Mouse (Mus musculus) neural tube, embryonic 15.5 days (tissue): ENCODE data around the gene Psma7. TPM values are rescaled to one million over a fixed set of nuclear protein-coding genes. Genes with fewer than 3 reads are reported as not detected.

Experiments used
- ATAC-seq: fragments of 200-750 bp; cut with Nextera tagmentation; 2 replicates; pipeline ENCODE4 v1.8.0; 2017; ENCODE audit warnings: mild to moderate bottlenecking, moderate TSS enrichment, moderate library complexity; ENCODE audit not compliant: low FRiP score
- H3K27ac ChIP-seq: fragments of 300-500 bp; sonication (generic); replicated peaks from 2 replicates; pipeline ENCODE4 v1.5.1; 2015; ENCODE audit warnings: mild to moderate bottlenecking, inconsistent platforms
- H3K27me3 ChIP-seq: fragments of 300-500 bp; sonication (generic); replicated peaks from 2 replicates; pipeline ENCODE4 v1.6.1; 2015; ENCODE audit warnings: inconsistent platforms
- H3K36me3 ChIP-seq: fragments of 300-500 bp; sonication (generic); 2 replicates; pipeline ENCODE4 v1.6.1; 2015; ENCODE audit warnings: inconsistent platforms
- H3K4me1 ChIP-seq: fragments of 300-500 bp; sonication (generic); 2 replicates; pipeline ENCODE4 v1.6.1; 2015; ENCODE audit warnings: inconsistent platforms
- H3K4me2 ChIP-seq: fragments of 300-500 bp; sonication (generic); 2 replicates; pipeline ENCODE4 v1.6.1; 2015; ENCODE audit warnings: inconsistent platforms, mild to moderate bottlenecking, moderate library complexity
- H3K4me3 ChIP-seq: fragments of 300-500 bp; sonication (generic); replicated peaks from 2 replicates; pipeline ENCODE4 v1.5.1; 2015; ENCODE audit warnings: mild to moderate bottlenecking, inconsistent platforms
- H3K9ac ChIP-seq: fragments of 300-500 bp; sonication (generic); replicated peaks from 2 replicates; pipeline ENCODE4 v1.6.1; 2015; ENCODE audit warnings: mild to moderate bottlenecking, inconsistent platforms
- H3K9me3 ChIP-seq: fragments of 300-500 bp; sonication (generic); replicated peaks from 2 replicates; pipeline ENCODE4 v1.6.1; 2016; ENCODE audit warnings: inconsistent platforms
- WGBS: fragments of 180-500 bp; shearing (Covaris S2); methylation state at CpG from one replicate; pipeline ENCODE4 v1.1.7; 2015; ENCODE audit warnings: mixed read lengths; 5-methylcytosine and 5-hydroxymethylcytosine counted together
- polyA plus RNA-seq: library from polyadenylated mRNA; unstranded; fragments of >200 nt; fragmentation: Nextera tagmentation; extraction: Ambion mirVana; gene quantifications from 2 replicates; pipeline ENCODE4 v1.2.1, GENCODE M21; 2015

Gene Psma7
- polyA plus RNA-seq, 1 experiment from 2014 or later = 578 TPM

GRCm38 (mm10) chr2:180070481-180071453 lies 28.5 kb upstream of the Psma7 start, which contains the start of gene Mtg2:
Gene Mtg2 (plus strand): TSS chr2:180070588.
- H3K4me1 ChIP-seq = peaks cover 20% of the 10 kb centered on the region
- 3% methylated on average over 57 of the region's 58 CpGs for WGBS
- no peaks in the 10 kb centered on the region for H3K9me3 ChIP-seq

GRCm38 (mm10) chr2:180069770-180070480 lies 27.7 kb upstream of the Psma7 start:
- Histone ChIP-seq H3K36me3 (peaks cover 21% of the 10 kb centered on the region), H3K9me3 (no peaks in the 10 kb centered on the region), H3K27me3 (no peaks in the 10 kb centered on the region), H3K4me1 (peaks cover 20% of the 10 kb centered on the region), H3K4me3 (peak overlapping the region; percentile 76), H3K9ac (peak overlapping the region; percentile 76), H3K4me2 (peak overlapping the region; percentile 94), H3K27ac (peak overlapping the region; percentile 95)
- peak; percentile 72; the same call in 1 of the 2 replicates for ATAC-seq
- 34% methylated on average over 20 of the region's 20 CpGs for WGBS

More at GRCm38 (mm10) chr2:180070481-180071453, 28.5 kb upstream of the Psma7 start, which contains the start of gene Mtg2:
- Histone ChIP-seq H3K27ac (peak within 1 kb of the TSS; percentile 95), H3K9ac (peak within 1 kb of the TSS; percentile 76), H3K36me3 (peaks cover 21% of the 10 kb centered on the region), H3K4me2 (peak within 1 kb of the TSS; percentile 94), H3K27me3 (no peaks in the 10 kb centered on the region), H3K4me3 (peak within 1 kb of the TSS; percentile 76)
- peak; percentile 96 for ATAC-seq

GRCm38 (mm10) chr2:180063338-180064131 lies 21.3 kb upstream of the Psma7 start:
- 96% methylated on average over 11 of the region's 11 CpGs for WGBS
- H3K9me3 ChIP-seq = no peaks in the 10 kb centered on the region
- no peak for ATAC-seq
- H3K9ac ChIP-seq = no peak overlapping the region
- H3K27me3 ChIP-seq = no peaks in the 10 kb centered on the region
- H3K4me2 ChIP-seq = no peak overlapping the region
- no peak overlapping the region for H3K27ac ChIP-seq
- H3K4me3 ChIP-seq = no peak overlapping the region
- H3K36me3 ChIP-seq = peaks cover 72% of the 10 kb centered on the region
- H3K4me1 ChIP-seq = no peaks in the 10 kb centered on the region

- no peak overlapping the region for H3K9ac ChIP-seq
- no peaks in the 10 kb centered on the region for H3K9me3 ChIP-seq
- no peak overlapping the region for H3K27ac ChIP-seq
- no peak overlapping the region for H3K4me2 ChIP-seq
- no peak overlapping the region for H3K4me3 ChIP-seq
- H3K36me3 ChIP-seq = peaks cover 57% of the 10 kb centered on the region
- peaks cover 11% of the 10 kb centered on the region for H3K4me1 ChIP-seq
- 97% methylated on average over 9 of the region's 9 CpGs for whole genome bisulfite sequencing
- no peak for ATAC-seq
- no peaks in the 10 kb centered on the region for H3K27me3 ChIP-seq
Measured at GRCm38 (mm10) chr2:180053001-180053400, 10.8 kb upstream of the Psma7 start.

GRCm38 (mm10) chr2:180051986-180052733 lies 9.9 kb upstream of the Psma7 start:
- Histone ChIP-seq H3K4me2 (no peak overlapping the region), H3K4me1 (peaks cover 11% of the 10 kb centered on the region), H3K27me3 (no peaks in the 10 kb centered on the region), H3K27ac (no peak overlapping the region; the same call in 1 of the 2 replicates), H3K36me3 (peaks cover 49% of the 10 kb centered on the region), H3K4me3 (no peak overlapping the region), H3K9me3 (no peaks in the 10 kb centered on the region), H3K9ac (no peak overlapping the region)
- ATAC-seq = no peak
- WGBS = 90% methylated on average over 14 of the region's 14 CpGs

- H3K36me3 ChIP-seq = peaks cover 43% of the 10 kb centered on the region
Measured at GRCm38 (mm10) chr2:180050986-180051385, 8.8 kb upstream of the Psma7 start.

GRCm38 (mm10) chr2:180047980-180048635 lies 5.9 kb upstream of the Psma7 start:
- H3K27ac ChIP-seq = no peak overlapping the region
- no peak overlapping the region for H3K9ac ChIP-seq

More at GRCm38 (mm10) chr2:180050986-180051385, 8.8 kb upstream of the Psma7 start:
- WGBS = 25% methylated on average over 5 of the region's 5 CpGs
- Histone ChIP-seq H3K4me2 (no peak overlapping the region), H3K27ac (no peak overlapping the region), H3K9me3 (no peaks in the 10 kb centered on the region), H3K4me3 (no peak overlapping the region), H3K27me3 (no peaks in the 10 kb centered on the region), H3K9ac (no peak overlapping the region), H3K4me1 (peaks cover 12% of the 10 kb centered on the region)
- peak; percentile 65; the same call in 1 of the 2 replicates for ATAC-seq

GRCm38 (mm10) chr2:180047580-180047979 lies 5.3 kb upstream of the Psma7 start:
- H3K4me3 ChIP-seq = no peak overlapping the region
- H3K27ac ChIP-seq = no peak overlapping the region
- no peak overlapping the region for H3K4me2 ChIP-seq
- ATAC-seq = no peak
- peaks cover 9% of the 10 kb centered on the region; the same call in 1 of the 2 replicates for H3K36me3 ChIP-seq
- no peaks in the 10 kb centered on the region for H3K9me3 ChIP-seq
- H3K27me3 ChIP-seq = no peaks in the 10 kb centered on the region
- peaks cover 39% of the 10 kb centered on the region for H3K4me1 ChIP-seq
- no peak overlapping the region for H3K9ac ChIP-seq
- WGBS = 98% methylated on average over 3 of the region's 3 CpGs

More at GRCm38 (mm10) chr2:180047980-180048635, 5.9 kb upstream of the Psma7 start:
- H3K9me3 ChIP-seq = no peaks in the 10 kb centered on the region
- H3K27me3 ChIP-seq = no peaks in the 10 kb centered on the region
- no peak overlapping the region for H3K4me2 ChIP-seq
- peaks cover 39% of the 10 kb centered on the region for H3K4me1 ChIP-seq
- no peak for ATAC-seq
- WGBS = 96% methylated on average over 18 of the region's 18 CpGs
- H3K36me3 ChIP-seq = peaks cover 15% of the 10 kb centered on the region
- H3K4me3 ChIP-seq = no peak overlapping the region

GRCm38 (mm10) chr2:180045283-180045682 lies 3.0 kb upstream of the Psma7 start:
- 0 out of 2 replicates have a peak, but pooled peaks cover 5% of the 10 kb centered on the region for H3K36me3 ChIP-seq
- no peak overlapping the region for H3K4me2 ChIP-seq
- H3K4me1 ChIP-seq = peaks cover 40% of the 10 kb centered on the region
- no peak for ATAC-seq
- H3K4me3 ChIP-seq = no peak overlapping the region
- no peaks in the 10 kb centered on the region for H3K9me3 ChIP-seq
- H3K9ac ChIP-seq = no peak overlapping the region
- H3K27me3 ChIP-seq = no peaks in the 10 kb centered on the region
- H3K27ac ChIP-seq = no peak overlapping the region
- 60% methylated on average over 4 of the region's 4 CpGs for WGBS

- under 1% methylated on average over 63 of the region's 66 CpGs for WGBS
- H3K27ac ChIP-seq = peak overlapping the region; percentile 98
- peaks cover 50% of the 10 kb centered on the region for H3K4me1 ChIP-seq
- peaks cover 16% of the 10 kb centered on the region for H3K36me3 ChIP-seq
- peak overlapping the region; percentile 98 for H3K4me3 ChIP-seq
- ATAC-seq = peak; percentile 61
- H3K9ac ChIP-seq = peak overlapping the region; percentile 97
- H3K9me3 ChIP-seq = no peaks in the 10 kb centered on the region
- H3K4me2 ChIP-seq = peak overlapping the region; percentile 83
- no peaks in the 10 kb centered on the region for H3K27me3 ChIP-seq
Measured at GRCm38 (mm10) chr2:180042858-180043515, 754 bp upstream of the Psma7 start.
